Mouse (Mus musculus): Measurements from ENCODE around the gene Pign.

GRCm38 (mm10) chr1:105523768-105524167, 139.7 kb downstream of the Pign start:
- TF ChIP-seq GATA1 (IDR thresholded peaks at IDR 0.05; ENCODE audit: low read length) (no peak), TAL1 (IDR thresholded peaks at IDR 0.05; ENCODE audit: low read length) (no peak)

Measured in erythroblast, embryonic 14.5 days (primary cell).